Comparison of ENCODE assay signal across 20 mouse cellular contexts in genomic region chr4:41739260-41739659, GRCm38 (mm10). TPM values are rescaled to one million over a fixed set of nuclear protein-coding genes. Genes with fewer than 3 reads are reported as not detected.
A peak's percentile ranks its signal among the peaks of the same experiment; 100 is the strongest.
DNase-seq lines count a peak whose midpoint lies in the region; ATAC-seq and TF ChIP-seq lines count a peak whose summit lies in the region.
"Had no signal": no experiment of that assay in that cellular context is flagged by ENCODE, and none has a peak within 500 bp of the region (broad histone marks: within the 10 kb centered on the region; RNA-seq: fewer than 3 reads in every experiment).

No protein-coding gene starts in this region.

- H3K4me1 ChIP-seq in limb, embryonic 12.5 days (replicated peaks), result peaks cover 15% of the 10 kb centered on the region
- peaks cover 39% of the 10 kb centered on the region for H3K4me1 ChIP-seq in limb, embryonic 10.5 days
- H3K4me1 ChIP-seq in embryonic facial prominence, embryonic 10.5 days, result peaks cover 22% of the 10 kb centered on the region
- peaks cover 13% of the 10 kb centered on the region; the same call in 1 of the 2 replicates for H3K4me1 ChIP-seq in midbrain, embryonic 14.5 days (ENCODE audit: control insufficient read depth, insufficient read depth, low read length)

- no peaks in the 10 kb centered on the region for H3K9me3 ChIP-seq in limb, embryonic 12.5 days
- no peaks in the 10 kb centered on the region; the same call in 1 of the 2 replicates for H3K9me3 ChIP-seq in limb, embryonic 10.5 days (replicated peaks)
- H3K9me3 ChIP-seq in embryonic facial prominence, embryonic 10.5 days, result peaks cover 6% of the 10 kb centered on the region; the same call in 1 of the 2 replicates
- no peaks in the 10 kb centered on the region for H3K9me3 ChIP-seq in midbrain, embryonic 14.5 days (ENCODE audit: control insufficient read depth, low read length)
- H3K9me3 ChIP-seq: liver, embryonic 15.5 days had no signal

- H3K36me3 ChIP-seq in limb, embryonic 12.5 days, result peaks cover 15% of the 10 kb centered on the region
- peaks cover 16% of the 10 kb centered on the region for H3K36me3 ChIP-seq in limb, embryonic 10.5 days
- peaks cover 21% of the 10 kb centered on the region for H3K36me3 ChIP-seq in embryonic facial prominence, embryonic 10.5 days (replicated peaks)
- peaks cover 12% of the 10 kb centered on the region for H3K36me3 ChIP-seq in midbrain, embryonic 14.5 days (ENCODE audit: control insufficient read depth, insufficient read depth, low read length)

- peak overlapping the region; percentile 93; the same call in 1 of the 2 replicates for H3K4me3 ChIP-seq in gastrocnemius, adult 2 months
- H3K4me3 ChIP-seq in limb, embryonic 12.5 days (replicated peaks), result no peak overlapping the region
- no peak overlapping the region for H3K4me3 ChIP-seq in limb, embryonic 10.5 days
- H3K4me3 ChIP-seq in embryonic facial prominence, embryonic 10.5 days, result peak overlapping the region; percentile 75; the same call in 1 of the 2 replicates
- H3K4me3 ChIP-seq in midbrain, embryonic 14.5 days (replicated peaks; ENCODE audit: low read depth, low read length), result no peak overlapping the region

- intact Hi-C loops in gastrocnemius, adult 2 months (cut with DNase I), result no loop called here

- peaks cover 10% of the 10 kb centered on the region; the same call in 1 of the 2 replicates for H3K27me3 ChIP-seq in limb, embryonic 12.5 days
- peaks cover 7% of the 10 kb centered on the region; the same call in 1 of the 2 replicates for H3K27me3 ChIP-seq in limb, embryonic 10.5 days (ENCODE audit: low read depth, poor library complexity, severe bottlenecking)
- H3K27me3 ChIP-seq in embryonic facial prominence, embryonic 10.5 days (replicated peaks; ENCODE audit: low read depth, poor library complexity, severe bottlenecking), result no peaks in the 10 kb centered on the region; the same call in 1 of the 2 replicates
- no peaks in the 10 kb centered on the region for H3K27me3 ChIP-seq in midbrain, embryonic 14.5 days (ENCODE audit: control insufficient read depth, insufficient read depth, low read length)

- no peak for ATAC-seq in limb, embryonic 12.5 days (ENCODE audit: insufficient number of reproducible peaks, insufficient read depth, low FRiP score, low TSS enrichment, low read depth)
- ATAC-seq in midbrain, embryonic 14.5 days (ENCODE audit: low FRiP score, low TSS enrichment), result no peak
- ATAC-seq: inflammation-experienced regulatory T-cells, adult 6 months had no signal

- no peak for DNase-seq in gastrocnemius, adult 2 months
- DNase-seq in gastrocnemius, adult 18-20 months (ENCODE audit: low spot score), result no peak
- no peak for DNase-seq in limb, embryonic 10.5 days (ENCODE audit: low spot score)
- DNase-seq in embryonic facial prominence, embryonic 10.5 days (ENCODE audit: low spot score), result no peak
- DNase-seq in midbrain, embryonic 14.5 days, result no peak
- no peak for DNase-seq in left cerebral cortex, adult 9 months (ENCODE audit: low spot score in 2 of 2)
- no peak for DNase-seq in ovary, postnatal 36 days (ENCODE audit: low spot score)
- DNase-seq: adrenal gland, postnatal 36 days; cerebellum, postnatal 36 days; kidney, postnatal 25 days; thymus, adult 18-20 months had no signal

- H3K9ac ChIP-seq in limb, embryonic 12.5 days (replicated peaks), result no peak overlapping the region
- H3K9ac ChIP-seq in midbrain, embryonic 14.5 days (replicated peaks; ENCODE audit: low read length), result no peak overlapping the region; the same call in 1 of the 2 replicates
- H3K9ac ChIP-seq: liver, embryonic 15.5 days had no signal

- WGBS in limb, embryonic 12.5 days, result 94% methylated on average over 13 of the region's 13 CpGs
- WGBS in limb, embryonic 10.5 days, result 95% methylated on average over 13 of the region's 13 CpGs
- WGBS in embryonic facial prominence, embryonic 10.5 days, result 95% methylated on average over 13 of the region's 13 CpGs
- 94% methylated on average over 13 of the region's 13 CpGs for WGBS in midbrain, embryonic 14.5 days

- TF ChIP-seq CTCF in gastrocnemius, adult 2 months (IDR thresholded peaks at IDR 0.05), result no peak

- 0 out of 2 replicates have a peak overlapping the region, but pooled peaks have one; percentile 94 for H3K4me2 ChIP-seq in limb, embryonic 12.5 days
- H3K4me2 ChIP-seq in midbrain, embryonic 14.5 days (ENCODE audit: low read length), result peak overlapping the region; percentile 77; the same call in 1 of the 2 replicates

- no peak overlapping the region for H3K27ac ChIP-seq in gastrocnemius, adult 2 months
- no peak overlapping the region for H3K27ac ChIP-seq in limb, embryonic 12.5 days
- no peak overlapping the region for H3K27ac ChIP-seq in limb, embryonic 10.5 days
- H3K27ac ChIP-seq in embryonic facial prominence, embryonic 10.5 days (replicated peaks), result no peak overlapping the region
- H3K27ac ChIP-seq in midbrain, embryonic 14.5 days (replicated peaks; ENCODE audit: low read depth, low read length), result no peak overlapping the region
- H3K27ac ChIP-seq: liver, embryonic 15.5 days had no signal

RNA-seq across cellular contexts. Expression of gene Arid3c, which starts 8.3 kb away (rescaled TPM):
- total RNA-seq in gastrocnemius, adult 2 months (2021), result not detected
- total RNA-seq in gastrocnemius, adult 18-20 months (2021), result not detected
- polyA plus RNA-seq in limb, embryonic 12.5 days (2016; fragmentation: Nextera tagmentation; extraction: Ambion mirVana), result not detected in 2 replicates
- not detected in 2 replicates for polyA plus RNA-seq in limb, embryonic 10.5 days (2016; fragmentation: Nextera tagmentation; extraction: Ambion mirVana)
- 0.50 and 0.86 TPM in 2 replicates for polyA plus RNA-seq in embryonic facial prominence, embryonic 10.5 days (2016; fragmentation: Nextera tagmentation; extraction: Ambion mirVana)
- 0.47 and 0.70 TPM in 2 replicates for polyA plus RNA-seq in midbrain, embryonic 14.5 days (2014; fragmentation: Nextera tagmentation; extraction: Ambion mirVana)
- total RNA-seq: adrenal gland, postnatal 36 days; ES-E14; gastrocnemius, adult 8-10 months had no signal
- polyA plus RNA-seq: erythroblast, embryonic 14.5 days; heart, embryonic 14.5 days; inflammation-experienced regulatory T-cells, adult 6 months; liver, embryonic 15.5 days; macrophage; spleen, adult 2 months had no signal

RNA-seq across cellular contexts. Expression of gene Galt, which starts 15.8 kb away (rescaled TPM):
- 10 to 100 TPM; 27.0 to 41.1 TPM for total RNA-seq in gastrocnemius, adult 2 months (2021)
- 10 to 100 TPM; 30.0 to 32.8 TPM for total RNA-seq in gastrocnemius, adult 18-20 months (2021)
- polyA plus RNA-seq in limb, embryonic 12.5 days (2016; fragmentation: Nextera tagmentation; extraction: Ambion mirVana), result 39.4 and 41.7 TPM in 2 replicates
- 33.7 and 37.6 TPM in 2 replicates for polyA plus RNA-seq in limb, embryonic 10.5 days (2016; fragmentation: Nextera tagmentation; extraction: Ambion mirVana)
- 31.2 and 34.3 TPM in 2 replicates for polyA plus RNA-seq in embryonic facial prominence, embryonic 10.5 days (2016; fragmentation: Nextera tagmentation; extraction: Ambion mirVana)
- polyA plus RNA-seq in midbrain, embryonic 14.5 days (2014; fragmentation: Nextera tagmentation; extraction: Ambion mirVana), result 38.8 and 51.5 TPM in 2 replicates

RNA-seq across cellular contexts. Expression of gene Dctn3, which starts 16.3 kb away (rescaled TPM):
- 10 to 100 TPM; 40.6 to 42.4 TPM for total RNA-seq in gastrocnemius, adult 2 months (2021)
- total RNA-seq in gastrocnemius, adult 18-20 months (2021), result 10 to 100 TPM; 42.5 to 45.3 TPM
- polyA plus RNA-seq in limb, embryonic 12.5 days (2016; fragmentation: Nextera tagmentation; extraction: Ambion mirVana), result 103 and 104 TPM in 2 replicates
- 118 and 123 TPM in 2 replicates for polyA plus RNA-seq in limb, embryonic 10.5 days (2016; fragmentation: Nextera tagmentation; extraction: Ambion mirVana)
- polyA plus RNA-seq in embryonic facial prominence, embryonic 10.5 days (2016; fragmentation: Nextera tagmentation; extraction: Ambion mirVana), result 133 and 140 TPM in 2 replicates
- polyA plus RNA-seq in midbrain, embryonic 14.5 days (2014; fragmentation: Nextera tagmentation; extraction: Ambion mirVana), result 249 and 299 TPM in 2 replicates

RNA-seq across cellular contexts. Expression of gene Sigmar1, which starts 16.7 kb away (rescaled TPM):
- total RNA-seq in gastrocnemius, adult 2 months (2021), result 10 to 100 TPM in 1 of 2 experiments, 1 to 10 TPM in 1; 8.2 to 13.3 TPM
- 1 to 10 TPM; 8.4 to 9.4 TPM for total RNA-seq in gastrocnemius, adult 18-20 months (2021)
- polyA plus RNA-seq in limb, embryonic 12.5 days (2016; fragmentation: Nextera tagmentation; extraction: Ambion mirVana), result 61.1 and 62.2 TPM in 2 replicates
- 83.7 and 91.1 TPM in 2 replicates for polyA plus RNA-seq in limb, embryonic 10.5 days (2016; fragmentation: Nextera tagmentation; extraction: Ambion mirVana)
- polyA plus RNA-seq in embryonic facial prominence, embryonic 10.5 days (2016; fragmentation: Nextera tagmentation; extraction: Ambion mirVana), result 87.6 and 91.5 TPM in 2 replicates
- 52.7 and 55.4 TPM in 2 replicates for polyA plus RNA-seq in midbrain, embryonic 14.5 days (2014; fragmentation: Nextera tagmentation; extraction: Ambion mirVana)

RNA-seq across cellular contexts. Expression of gene Rpp25l, which starts 25.9 kb away (rescaled TPM):
- total RNA-seq in gastrocnemius, adult 2 months (2021), result 10 to 100 TPM; 50.1 to 58.4 TPM
- 10 to 100 TPM; 46.9 to 48.3 TPM for total RNA-seq in gastrocnemius, adult 18-20 months (2021)
- 82.9 and 84.6 TPM in 2 replicates for polyA plus RNA-seq in limb, embryonic 12.5 days (2016; fragmentation: Nextera tagmentation; extraction: Ambion mirVana)
- 93.6 and 101 TPM in 2 replicates for polyA plus RNA-seq in limb, embryonic 10.5 days (2016; fragmentation: Nextera tagmentation; extraction: Ambion mirVana)
- polyA plus RNA-seq in embryonic facial prominence, embryonic 10.5 days (2016; fragmentation: Nextera tagmentation; extraction: Ambion mirVana), result 91.2 and 91.9 TPM in 2 replicates
- polyA plus RNA-seq in midbrain, embryonic 14.5 days (2014; fragmentation: Nextera tagmentation; extraction: Ambion mirVana), result 62.2 and 64.1 TPM in 2 replicates

Comparison
In these comparisons a context has a peak if more than half of its experiments do, and no peak if none do; other contexts are left out.
1. H3K4me3 ChIP-seq: peak in gastrocnemius, adult 2 months (single experiment) and embryonic facial prominence, embryonic 10.5 days (single experiment); none in limb, embryonic 12.5 days (single experiment), limb, embryonic 10.5 days (single experiment) and midbrain, embryonic 14.5 days (single experiment).